Mouse (Mus musculus): ENCODE results near the gene Gm10972.
"Not testable (repeated sequence)": the region's sequence is repeated elsewhere in the genome, so short reads cannot be mapped to it uniquely, and the experiment has no call there.

Gm10972 gene

GRCm38 (mm10) chr3:94659142-94659748 is 16.3 kb downstream of the Gm10972 start:
- DNase-seq (ENCODE audit: low spot score) = not testable (repeated sequence)

DNA sequence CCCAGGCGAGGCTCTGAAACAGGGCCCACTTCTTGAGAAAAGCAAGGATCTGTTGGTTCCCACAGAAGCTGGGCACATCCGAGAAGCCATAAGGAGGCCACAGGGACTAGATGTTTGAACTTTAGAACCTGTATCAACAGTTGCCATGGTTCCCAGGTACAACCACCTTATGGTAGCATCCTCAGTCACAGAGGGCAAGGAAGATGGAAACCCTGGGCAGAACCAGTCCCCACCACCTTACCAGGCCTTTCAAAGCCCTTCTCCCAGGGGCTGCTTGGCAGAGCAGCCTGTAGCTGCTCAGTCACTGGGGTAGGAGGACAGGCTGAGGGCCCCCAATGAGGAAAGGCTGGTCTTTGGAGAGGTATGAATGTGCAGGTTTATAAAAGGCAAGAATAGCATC is 17.9 kb downstream of the Gm10972 start:
- not testable (repeated sequence) for DNase-seq (ENCODE audit: low spot score)

DNA sequence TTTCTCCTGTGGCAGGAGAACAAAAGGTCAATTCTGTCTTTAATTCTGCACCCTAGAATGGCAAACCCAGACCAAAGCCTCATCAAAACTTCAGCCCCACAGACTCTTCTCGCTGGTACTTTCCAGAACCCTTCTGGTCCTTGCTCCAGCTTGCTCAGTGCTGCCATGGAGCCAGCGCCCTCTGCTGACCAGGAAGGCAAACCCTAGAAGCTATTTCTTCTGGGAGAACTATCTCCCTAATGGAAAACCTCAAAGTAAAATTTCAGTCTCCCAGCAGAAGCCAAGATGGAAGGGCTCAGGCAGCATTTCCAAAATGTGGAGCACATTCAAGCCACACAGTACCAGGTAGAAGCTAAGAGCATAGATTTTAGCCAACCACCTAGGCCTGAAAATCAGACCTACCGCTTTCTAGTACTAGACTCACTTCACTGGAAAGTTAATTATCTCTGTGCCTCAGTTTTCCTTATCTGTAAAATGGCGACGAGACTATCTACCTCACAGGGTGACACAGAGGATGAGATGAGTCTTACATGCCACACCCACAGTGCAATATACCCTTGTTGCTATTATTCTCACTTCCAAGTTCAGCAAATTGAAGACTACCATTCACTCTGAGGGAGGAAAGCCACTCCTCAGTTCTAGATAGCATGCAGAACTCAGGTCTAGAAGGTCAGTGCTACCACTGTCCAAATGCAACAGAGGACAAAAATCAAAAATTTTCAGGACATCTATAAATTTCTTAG is 22.3 kb downstream of the Gm10972 start:
- not testable (repeated sequence) for DNase-seq (ENCODE audit: low spot score)

- not testable (repeated sequence) for DNase-seq (ENCODE audit: low spot score)
Observed at GRCm38 (mm10) chr3:94665896-94666295, 23.0 kb downstream of the Gm10972 start.

- not testable (repeated sequence) for DNase-seq (ENCODE audit: low spot score)
Observed at GRCm38 (mm10) chr3:94675101-94675500, 32.2 kb downstream of the Gm10972 start.

GRCm38 (mm10) chr3:94679351-94679841 is 36.5 kb downstream of the Gm10972 start:
- DNase-seq (ENCODE audit: low spot score) = no peak

GRCm38 (mm10) chr3:94680032-94680431 is 37.1 kb downstream of the Gm10972 start:
- DNase-seq (ENCODE audit: low spot score) = not testable (repeated sequence)

DNA sequence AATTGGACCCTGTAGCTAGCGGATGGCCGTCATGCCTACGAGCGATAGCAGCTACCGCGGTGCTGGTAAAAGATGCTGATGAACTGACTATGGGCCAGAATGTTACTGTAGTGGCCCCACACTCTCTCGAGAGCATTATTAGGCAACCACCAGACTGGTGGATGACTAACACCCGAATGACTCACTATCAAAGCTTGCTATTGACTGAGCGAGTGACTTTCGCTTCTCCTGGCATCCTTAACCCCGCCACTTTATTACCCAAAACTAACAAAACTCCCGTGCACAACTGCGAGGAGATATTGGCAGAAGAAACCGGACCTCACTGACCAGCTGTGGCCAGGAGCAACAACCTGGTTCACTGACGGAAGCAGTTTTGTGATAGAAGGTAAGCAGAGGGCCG is 37.9 kb downstream of the Gm10972 start:
- no peak for DNase-seq (ENCODE audit: low spot score)

- DNase-seq (ENCODE audit: low spot score) = no peak
Observed at GRCm38 (mm10) chr3:94683646-94684045, 40.7 kb downstream of the Gm10972 start.

DNA sequence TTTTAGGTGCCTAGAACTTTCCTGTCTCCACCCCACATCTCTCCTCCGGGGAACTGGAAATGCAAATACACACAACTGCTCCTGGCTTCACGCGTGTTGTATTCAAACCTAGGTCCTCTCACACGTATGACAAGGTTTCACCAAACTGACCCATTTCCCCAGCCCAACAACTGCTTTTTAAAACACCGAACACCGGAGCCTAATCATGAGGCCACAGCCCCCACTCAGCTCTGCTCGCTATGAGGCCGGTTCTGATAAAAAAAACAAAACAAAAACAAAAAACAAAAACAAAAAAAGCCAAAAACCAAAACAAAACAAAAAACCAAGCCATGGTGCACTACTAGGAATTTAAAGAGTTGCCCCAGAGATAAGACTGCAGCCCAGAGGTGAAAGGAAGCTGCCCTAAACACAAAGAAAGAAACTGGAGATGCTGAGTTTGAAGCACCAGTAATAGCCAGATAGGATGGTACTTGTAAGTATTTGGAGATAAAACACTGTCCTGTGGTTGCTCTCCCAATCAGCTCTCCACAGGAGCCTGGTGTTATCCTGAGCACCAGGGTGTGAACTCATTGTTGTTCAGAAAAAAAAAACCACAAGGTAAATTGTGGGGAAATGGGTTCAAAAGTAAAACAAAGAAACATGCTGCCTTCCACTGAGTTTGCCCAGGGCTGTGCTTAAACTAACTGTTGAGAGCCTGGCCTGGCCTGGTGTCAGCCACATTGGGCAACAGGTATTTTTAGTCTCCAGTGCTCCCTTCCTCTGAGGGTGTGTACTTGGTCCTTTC is 43.3 kb downstream of the Gm10972 start:
- DNase-seq (ENCODE audit: low spot score) = not testable (repeated sequence)

DNA sequence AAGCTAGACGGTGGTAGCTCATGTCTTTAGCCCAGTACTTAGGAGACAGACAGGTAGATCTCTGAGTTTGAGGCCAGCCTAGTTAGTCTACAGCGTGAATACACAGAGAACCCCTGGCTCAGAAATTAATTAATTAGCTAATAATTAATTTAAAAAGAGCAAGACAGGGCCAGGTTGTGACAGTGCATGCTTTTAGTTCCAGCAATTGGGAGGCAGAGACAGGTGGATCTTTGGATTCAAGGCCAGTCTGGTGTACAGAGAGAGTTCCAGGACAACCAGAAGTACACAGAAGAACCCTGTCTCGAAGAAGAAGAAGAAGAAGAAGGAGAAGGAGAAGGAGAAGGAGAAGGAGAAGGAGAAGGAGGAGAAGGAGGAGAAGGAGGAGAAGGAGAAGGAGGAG is 45.8 kb downstream of the Gm10972 start:
- not testable (repeated sequence) for DNase-seq (ENCODE audit: low spot score)

GRCm38 (mm10) chr3:94689195-94689594 is 46.3 kb downstream of the Gm10972 start:
- not testable (repeated sequence) for DNase-seq (ENCODE audit: low spot score)

DNA sequence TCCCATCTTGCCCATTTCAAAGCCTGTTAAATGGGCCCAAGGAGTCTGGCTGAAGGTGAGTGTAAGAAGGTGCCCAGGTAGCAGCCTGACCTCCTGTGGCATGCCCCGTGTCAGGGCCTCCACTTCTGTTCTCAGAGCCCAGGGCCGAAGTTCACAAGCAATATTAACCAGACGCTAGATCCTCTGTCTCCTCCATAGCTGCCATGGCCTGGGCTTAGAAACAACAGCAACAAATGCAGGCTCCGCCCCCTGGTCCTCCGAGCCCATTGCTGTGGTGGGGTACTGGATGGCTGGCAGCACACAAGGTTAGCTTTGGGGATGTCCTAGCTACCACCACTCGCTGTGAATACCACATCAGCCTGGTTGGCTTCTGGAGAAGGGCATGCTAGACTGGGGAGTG is 47.2 kb downstream of the Gm10972 start:
- DNase-seq (ENCODE audit: low spot score) = not testable (repeated sequence)

DNA sequence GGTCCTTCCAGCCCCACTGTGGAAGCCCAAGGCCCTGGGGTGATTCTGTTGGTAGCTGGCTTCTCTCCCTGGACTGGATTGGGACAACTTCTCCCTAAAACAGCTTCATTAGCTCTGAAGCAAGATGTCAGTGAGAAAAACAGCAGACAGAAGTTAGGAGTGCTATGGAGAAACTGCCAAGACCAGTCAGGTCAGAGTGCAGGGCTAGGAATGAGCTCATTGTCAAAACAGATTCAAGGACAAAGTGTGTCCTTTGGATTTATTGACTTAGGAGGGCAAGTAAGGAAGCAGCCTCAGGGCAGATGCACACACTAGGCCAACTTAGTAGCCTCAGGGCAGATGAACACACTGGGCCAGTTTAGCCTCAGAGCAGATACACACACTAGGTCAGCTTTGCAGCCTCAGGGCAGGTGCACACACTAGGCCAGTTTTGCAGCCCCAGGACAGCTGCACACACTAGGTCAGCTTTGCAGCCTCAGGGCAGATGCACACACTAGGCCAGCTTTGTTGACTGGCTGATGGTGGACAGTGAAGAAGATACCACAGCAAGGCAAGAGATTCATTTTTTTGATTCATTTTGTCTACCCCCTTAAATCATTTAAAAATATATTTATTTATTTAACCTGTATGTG is 47.8 kb downstream of the Gm10972 start:
- no peak for DNase-seq (ENCODE audit: low spot score)

DNA sequence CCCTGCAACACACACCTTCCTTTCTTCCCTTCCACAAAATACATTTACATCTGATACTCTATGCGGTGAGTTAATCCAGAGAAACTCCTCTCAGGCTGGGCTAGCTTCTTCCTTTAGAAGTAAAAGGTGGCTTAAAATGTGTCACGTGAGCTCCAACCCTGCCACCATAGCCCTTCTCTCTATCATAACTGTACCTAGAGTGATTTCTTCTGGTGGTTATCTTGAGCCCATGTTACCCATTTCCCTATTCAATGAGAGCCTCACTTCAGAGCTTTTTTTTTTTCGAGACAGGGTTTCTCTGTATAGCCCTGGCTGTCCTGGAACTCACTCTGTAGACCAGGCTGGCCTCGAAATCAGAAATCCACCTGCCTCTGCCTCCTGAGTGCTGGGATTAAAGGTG is 48.8 kb downstream of the Gm10972 start:
- DNase-seq (ENCODE audit: low spot score) = not testable (repeated sequence)
